Mouse (Mus musculus) frontal cortex, adult (tissue): Measurements from ENCODE around the gene Ccl2.

Experiments used
- ATAC-seq: cut with Nextera tagmentation; 2 replicates; pipeline ENCODE4 v1.9.2; 2017; ENCODE audit warnings: mild to moderate bottlenecking, moderate library complexity, mixed read lengths; ENCODE audit not compliant: low TSS enrichment

The Ccl2 gene

DNA sequence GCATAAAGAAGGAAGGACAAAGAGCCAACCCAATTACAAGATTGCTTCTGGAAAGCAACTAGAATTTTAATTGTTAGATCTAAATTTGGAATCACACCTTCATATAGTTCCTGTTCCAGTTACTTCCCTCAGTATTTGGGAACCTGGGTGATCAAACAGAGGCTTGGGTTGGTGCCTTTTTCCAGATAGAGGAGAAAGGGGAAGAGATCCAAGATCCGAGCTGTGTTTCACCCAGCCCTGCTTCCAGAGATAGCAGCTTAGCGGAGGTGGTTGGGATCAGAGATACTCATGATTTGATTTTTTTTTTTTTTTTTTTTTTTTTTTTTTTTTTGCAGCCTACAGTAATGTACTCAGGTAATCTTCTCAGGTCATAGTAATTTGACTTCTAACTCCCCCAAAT is 486 bp downstream of the Ccl2 start:
- peak; percentile 58; the same call in 1 of the 2 replicates for ATAC-seq

GRCm38 (mm10) chr11:82038535-82038934 is 3.2 kb downstream of the Ccl2 start, which contains the start of gene Gm17268:
TSS of gene Gm17268 (minus strand) at chr11:82038562.
- no peak for ATAC-seq

DNA sequence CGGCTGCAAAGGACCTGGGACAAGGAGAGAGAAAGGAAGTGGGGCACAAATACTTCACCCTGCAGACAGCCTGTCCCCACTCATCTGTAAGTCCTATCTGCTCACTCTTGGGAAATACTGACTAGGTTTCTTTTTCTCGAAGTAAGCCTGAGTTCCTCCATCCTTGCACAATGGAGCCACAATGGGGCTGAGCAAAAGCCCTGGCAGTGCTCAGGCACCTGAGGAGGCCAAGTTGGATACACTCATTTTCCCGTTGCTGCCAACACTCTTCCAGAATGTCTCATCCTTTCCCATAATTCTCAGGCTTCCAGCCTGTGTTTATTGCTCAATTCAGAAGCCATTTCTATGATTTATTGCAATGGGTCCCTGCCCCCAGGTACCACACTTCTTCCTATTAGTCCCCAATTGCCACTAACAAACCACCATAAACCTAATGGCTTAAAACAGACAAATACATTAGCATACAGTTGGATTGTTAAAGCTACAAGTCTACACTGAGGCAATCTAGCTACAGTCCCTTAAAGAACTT is 3.8 kb downstream of the Ccl2 start:
- no peak for ATAC-seq

- ATAC-seq: no peak
Measured at GRCm38 (mm10) chr11:82041671-82042080, 6.3 kb downstream of the Ccl2 start.

DNA sequence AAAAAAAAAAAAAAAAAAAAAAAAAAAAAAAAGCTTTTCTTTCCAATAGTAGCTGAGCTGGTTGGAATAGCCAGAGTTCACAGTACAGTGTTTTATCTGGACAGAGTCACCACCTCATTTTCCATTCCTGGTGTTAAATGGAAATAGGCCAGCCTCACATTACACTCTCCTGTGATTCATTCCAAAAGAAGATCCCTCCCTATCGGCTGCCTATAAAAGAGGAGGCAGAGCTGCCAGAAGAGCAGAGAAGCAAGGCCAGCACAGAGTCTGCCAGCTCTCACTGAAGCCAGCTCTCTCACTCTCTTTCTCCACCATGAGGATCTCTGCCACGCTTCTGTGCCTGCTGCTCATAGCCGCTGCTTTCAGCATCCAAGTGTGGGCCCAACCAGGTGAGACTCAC is 10.1 kb downstream of the Ccl2 start, which contains the start of gene Ccl7:
Ccl7 (plus strand) TSS at position 242 of the 400 bp plus-strand sequence.
- peak; percentile 44 for ATAC-seq

DNA sequence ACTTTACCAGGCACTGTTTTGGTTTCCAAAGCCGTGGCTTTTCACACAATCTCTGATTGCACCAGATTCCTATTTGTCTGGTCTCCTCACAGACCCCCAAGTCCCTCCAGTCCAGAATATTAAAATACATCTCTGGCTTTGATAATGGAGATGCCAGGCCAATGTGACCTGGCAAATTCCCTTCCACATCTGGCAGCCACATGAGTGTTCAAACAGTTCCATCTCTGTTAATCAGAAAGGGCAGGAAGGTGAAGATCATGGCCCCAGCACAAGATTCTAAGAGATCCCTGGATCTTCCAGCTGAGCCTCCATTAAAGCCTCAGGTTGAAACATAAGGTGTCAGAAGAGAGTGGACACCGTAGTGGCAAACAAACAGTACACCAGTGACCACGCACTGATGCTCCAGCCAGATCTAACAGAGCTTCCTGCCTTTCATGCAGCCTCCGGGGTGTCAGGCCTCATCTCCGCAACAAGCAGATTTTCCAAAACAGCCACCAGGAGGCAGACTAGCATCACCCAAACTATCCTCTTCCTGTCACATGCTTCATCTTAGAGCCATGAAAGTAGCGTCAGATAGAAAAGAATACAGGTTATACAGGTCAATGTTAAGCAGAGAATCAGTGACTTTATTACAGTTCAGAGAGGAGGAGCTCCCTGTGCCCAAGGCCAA is 12.5 kb downstream of the Ccl2 start:
- no peak for ATAC-seq

GRCm38 (mm10) chr11:82053849-82054248 is 18.5 kb downstream of the Ccl2 start:
- ATAC-seq: no peak

GRCm38 (mm10) chr11:82057646-82058045 is 22.3 kb downstream of the Ccl2 start, which contains the start of gene Ccl11:
TSS of gene Ccl11 (plus strand) at chr11:82057823.
- peak; percentile 81; the same call in 1 of the 2 replicates for ATAC-seq

DNA sequence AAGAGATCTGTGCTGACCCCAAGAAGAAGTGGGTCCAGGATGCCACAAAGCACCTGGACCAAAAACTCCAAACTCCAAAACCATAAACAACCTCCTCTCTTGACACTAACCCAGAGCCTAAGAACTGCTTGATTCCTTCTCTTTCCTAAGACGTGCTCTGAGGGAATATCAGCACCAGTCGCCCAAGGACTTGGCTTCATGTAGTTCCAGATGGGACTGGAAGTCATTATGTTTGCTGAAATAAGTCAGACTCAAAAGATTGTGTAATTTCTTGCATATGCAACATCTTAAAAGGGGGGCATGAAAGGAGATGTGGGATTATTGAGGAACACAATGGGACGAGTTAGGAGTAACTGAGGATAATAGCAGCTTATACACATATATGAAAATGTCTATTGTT is 26.9 kb downstream of the Ccl2 start:
- no peak for ATAC-seq

DNA sequence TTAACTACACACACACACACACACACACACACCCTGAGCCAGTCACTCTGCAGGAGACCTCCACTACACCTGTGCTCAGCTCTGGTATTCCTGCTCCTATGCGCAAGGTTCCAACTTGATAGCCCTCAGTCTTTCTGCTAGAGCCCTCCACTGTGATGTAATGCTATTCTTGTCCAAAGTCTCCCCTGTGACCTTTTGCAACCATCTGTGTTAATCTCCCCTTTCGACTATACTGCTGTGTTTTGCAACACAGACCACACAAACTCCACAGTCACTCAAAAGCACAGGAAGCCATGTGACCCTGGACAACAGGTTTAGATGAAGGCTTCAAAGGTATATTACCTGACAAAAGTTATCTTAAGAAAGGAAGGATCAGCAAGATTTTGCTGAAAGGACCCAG is 28.1 kb downstream of the Ccl2 start:
- ATAC-seq: no peak

DNA sequence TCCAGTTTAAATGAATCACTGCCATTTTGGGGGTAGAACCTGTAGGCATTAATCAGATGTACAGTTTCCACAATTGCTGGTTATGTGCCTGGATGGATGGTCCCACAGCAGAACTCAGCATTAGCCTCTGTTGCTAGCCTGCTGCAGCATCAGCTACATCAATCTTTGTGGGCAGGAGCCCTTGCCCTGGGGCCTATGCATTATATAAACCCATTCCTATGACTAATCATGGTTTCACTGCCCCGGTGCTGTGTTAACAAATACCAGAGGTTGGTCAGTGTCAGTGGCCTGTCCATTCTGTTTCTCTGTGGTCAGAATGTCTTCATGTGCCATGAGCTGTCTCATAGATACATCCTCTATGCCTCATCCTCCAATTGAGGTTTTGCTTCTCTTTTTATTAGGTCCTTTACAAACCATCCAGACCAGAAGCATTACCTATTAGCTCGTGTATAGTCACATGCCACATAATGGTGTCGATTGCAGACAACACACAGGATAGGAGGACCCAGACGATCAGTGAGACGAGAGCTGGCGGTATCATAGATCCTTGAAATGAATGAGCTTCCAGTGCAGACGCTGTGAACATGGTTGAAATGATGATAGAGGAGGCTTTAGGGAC is 31.7 kb downstream of the Ccl2 start:
- ATAC-seq: no peak

DNA sequence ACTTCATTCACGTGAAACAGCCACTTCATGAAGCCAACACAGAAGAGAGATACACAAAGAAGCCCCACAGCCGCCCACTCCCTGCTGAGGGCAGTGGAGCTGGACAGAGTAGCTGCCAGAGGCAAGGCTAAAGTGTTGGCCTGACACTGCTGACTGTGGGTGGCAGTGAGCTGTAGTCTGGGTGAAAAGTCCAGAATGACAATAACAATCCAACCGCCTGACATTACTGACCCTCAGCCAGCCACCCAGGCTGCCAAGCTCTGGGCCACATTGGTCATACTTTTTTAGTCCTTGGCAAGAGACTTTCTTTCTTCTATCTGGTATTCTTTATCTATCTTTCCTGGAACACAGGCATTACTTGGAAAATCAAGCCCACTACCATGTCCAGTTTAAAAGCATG is 35.7 kb downstream of the Ccl2 start:
- ATAC-seq: no peak

DNA sequence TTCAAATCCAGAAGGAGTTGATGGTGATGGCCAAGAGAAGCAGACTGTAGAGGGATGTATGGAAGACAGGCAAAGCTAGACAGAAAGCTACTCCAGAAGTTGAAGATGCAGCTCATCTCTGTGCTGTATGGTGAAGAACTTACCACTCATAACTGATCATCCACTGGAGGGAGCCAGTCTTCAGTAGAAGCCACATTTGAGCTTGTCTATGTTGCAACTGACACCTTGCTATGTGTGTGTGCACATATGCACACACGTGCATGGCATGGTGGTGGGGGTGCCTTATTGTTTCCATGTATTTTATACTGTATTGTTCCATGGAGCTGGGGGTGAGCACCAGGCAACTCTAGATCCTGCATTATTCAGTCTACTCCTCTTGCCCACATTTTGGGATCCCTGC is 37.0 kb downstream of the Ccl2 start:
- ATAC-seq: no peak

DNA sequence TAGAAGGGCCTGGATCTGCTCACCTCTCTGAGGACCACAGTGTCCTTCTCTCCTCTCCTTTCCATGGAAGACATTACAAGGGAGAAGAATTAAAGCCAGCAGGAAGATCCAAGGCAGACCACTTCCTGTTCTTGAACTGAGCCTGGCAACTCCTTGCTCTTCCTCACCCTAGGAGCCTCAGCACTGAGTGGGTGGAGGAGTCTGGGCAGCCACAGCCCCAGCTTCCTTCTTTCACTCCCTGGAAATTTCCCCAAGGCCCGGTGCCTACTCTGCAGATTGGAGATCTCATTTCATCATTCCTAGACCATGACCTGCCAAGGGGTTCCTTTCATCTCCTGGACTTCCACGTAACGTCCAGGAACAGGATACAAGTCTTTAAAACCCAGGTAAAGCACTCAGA is 37.6 kb downstream of the Ccl2 start:
- no peak for ATAC-seq

GRCm38 (mm10) chr11:82073686-82074085 is 38.3 kb downstream of the Ccl2 start:
- no peak for ATAC-seq

DNA sequence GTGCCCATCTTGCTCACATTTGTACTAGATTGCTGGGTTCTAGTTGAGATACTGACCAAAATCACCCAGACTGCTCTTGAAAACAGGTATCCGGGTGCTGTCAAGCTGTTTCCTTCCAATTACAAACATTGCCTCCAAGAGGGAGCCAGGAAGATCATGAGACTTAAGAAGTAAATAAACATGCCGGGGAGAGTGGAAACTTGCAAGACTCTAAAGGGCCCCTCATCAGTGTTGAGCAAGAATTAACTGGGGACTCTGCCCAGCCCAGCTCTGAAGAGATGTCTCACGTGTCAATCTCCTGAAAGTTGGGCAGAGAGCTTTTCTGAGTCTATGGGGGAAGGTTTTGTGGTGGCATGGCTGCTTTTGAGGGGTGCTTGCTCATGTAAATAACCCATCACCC is 41.7 kb downstream of the Ccl2 start:
- no peak for ATAC-seq

- ATAC-seq: no peak
Measured at GRCm38 (mm10) chr11:82078136-82078730, 42.9 kb downstream of the Ccl2 start.

GRCm38 (mm10) chr11:82080865-82081264 is 45.5 kb downstream of the Ccl2 start:
- ATAC-seq: no peak

DNA sequence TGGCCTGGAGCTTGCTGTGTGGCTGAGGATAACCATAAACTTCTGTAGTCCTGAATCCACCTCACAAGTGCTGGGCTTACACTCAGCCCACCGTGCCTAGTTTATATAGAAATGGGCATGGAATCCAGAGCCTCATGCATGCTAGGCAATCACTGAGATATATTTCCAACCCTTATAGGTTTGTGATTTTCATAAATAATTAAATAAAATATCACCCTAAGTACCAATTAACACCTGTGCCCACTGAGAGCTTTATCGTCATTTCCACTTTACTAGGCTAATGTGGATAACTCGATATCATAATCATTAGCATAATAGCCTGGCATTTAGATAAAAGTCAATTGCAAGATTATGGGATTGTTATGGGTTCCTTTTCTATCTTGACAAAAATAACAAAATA is 49.0 kb downstream of the Ccl2 start:
- no peak for ATAC-seq
